Mouse (Mus musculus): ENCODE data around the gene Shcbp1l.

The Shcbp1l gene

DNA sequence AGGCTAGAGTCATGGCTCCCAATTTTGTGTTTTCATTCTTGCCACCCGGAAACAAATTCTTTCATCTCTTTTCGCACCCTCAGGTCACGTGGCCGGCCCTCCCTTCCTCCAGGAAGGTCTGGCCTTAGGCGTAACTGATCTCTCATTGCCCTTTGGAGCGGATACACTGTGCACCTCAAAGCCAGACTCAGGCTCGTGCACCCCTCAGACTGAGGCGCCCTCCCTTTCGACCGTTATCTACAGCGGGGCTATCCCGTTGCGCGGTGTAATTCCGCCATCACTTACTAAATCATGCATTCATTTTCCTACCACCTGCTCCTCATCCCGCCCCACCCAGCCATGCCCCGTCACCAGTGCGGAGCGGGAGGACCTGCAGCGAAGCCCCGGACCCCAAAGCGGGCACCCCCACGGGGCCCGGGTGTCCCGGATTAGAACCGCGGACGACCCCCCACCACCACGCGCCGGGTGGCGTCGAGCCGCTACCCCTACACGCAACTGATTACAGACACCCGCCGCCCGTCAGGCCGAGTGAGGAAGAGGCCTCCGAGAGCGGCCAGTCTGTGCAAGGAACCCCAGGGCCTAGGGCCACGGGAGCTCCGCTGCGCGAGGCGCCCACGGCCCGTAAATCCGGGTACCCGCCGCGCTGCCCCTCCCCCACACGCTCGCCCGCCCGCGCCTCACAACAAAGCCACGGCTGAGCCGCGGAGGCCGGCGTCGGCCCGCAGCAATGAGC lies 62.0 kb downstream of the Shcbp1l start:
- DNase-seq (ENCODE audit: low read depth, low spot score), result peak; percentile 61

DNA sequence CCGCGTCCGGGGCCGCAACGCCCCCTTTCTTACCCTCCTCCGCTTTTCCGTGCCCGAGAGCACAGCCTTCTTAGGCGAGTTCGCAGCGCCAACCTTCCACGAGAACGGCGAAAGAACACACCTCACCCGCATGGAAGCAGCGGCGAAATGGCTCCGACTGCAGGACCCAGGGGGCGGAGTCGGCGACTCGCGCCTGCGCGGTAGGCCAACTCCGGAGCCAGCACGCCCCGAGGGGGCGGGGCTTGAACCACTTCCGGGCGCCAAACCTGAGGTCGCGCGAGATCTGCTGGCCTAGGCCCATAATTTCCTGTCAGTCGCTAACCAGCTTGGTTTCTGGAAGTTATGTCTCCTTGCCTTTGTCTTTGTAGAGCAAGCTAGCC lies 62.5 kb downstream of the Shcbp1l start, which contains the start of gene Dhx9:
Gene Dhx9 (minus strand): TSS at position 161 of the 380 bp plus-strand sequence.
- DNase-seq (ENCODE audit: low read depth, low spot score), result peak; percentile 97

DNA sequence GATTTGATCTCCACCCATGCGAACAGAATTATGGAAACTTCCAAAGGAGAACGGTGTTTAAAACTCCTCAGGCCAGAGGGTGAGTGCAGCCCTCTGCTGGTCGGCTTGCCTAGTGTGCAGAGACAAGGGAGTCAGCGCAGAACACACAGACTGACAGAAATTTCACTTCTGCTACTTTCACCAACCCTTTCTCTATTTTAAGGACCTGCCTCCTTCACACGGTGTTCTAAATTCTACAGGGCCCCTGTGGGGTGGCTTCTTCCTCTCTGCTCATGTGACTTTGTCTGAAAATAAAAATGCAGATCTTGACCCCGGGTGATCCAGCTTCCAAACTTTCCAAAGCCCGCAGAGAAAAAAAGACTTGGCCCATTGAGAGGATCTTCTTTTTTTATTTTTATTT lies 64.2 kb downstream of the Shcbp1l start:
- DNase-seq (ENCODE audit: low read depth, low spot score), result peak; percentile 47

DNA sequence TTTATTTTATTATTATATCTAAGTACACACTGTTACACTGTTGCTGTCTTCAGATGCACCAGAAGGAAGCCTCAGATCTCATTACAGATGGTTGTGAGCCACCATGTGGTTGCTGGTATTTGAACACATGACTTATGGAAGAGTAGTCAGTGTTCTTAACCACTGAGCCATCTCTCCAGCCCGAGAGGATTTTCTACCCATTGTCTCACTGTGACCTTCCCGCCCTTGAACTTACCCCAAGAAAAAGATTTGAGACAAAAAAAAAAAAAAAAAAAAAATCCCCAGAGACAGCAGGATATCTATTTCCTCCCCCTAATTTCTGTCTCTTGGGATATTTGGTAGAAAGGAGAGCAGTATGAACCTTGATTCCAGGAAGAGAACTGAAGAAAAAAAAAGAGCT lies 64.6 kb downstream of the Shcbp1l start:
- DNase-seq (ENCODE audit: low read depth, low spot score), result no peak

DNA sequence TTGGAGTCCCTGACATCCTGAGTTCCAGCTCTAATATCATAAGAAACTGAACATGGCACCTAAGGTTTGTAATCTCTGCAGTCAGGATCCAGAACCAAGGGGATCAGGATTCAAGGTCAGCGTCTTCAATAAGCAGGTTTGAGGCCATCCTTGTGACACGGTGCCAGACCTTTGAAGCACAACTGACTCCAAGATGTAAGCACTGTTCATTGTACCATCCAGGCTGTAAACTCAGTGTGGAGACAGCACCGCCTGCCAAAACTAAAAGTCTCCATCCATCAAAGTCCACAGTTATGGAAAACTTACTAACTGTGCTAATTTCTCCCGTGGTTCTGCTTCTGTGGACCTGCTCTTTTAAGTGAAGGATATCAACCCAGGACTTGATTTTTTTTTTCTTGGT lies 65.0 kb downstream of the Shcbp1l start:
- no peak for DNase-seq (ENCODE audit: low read depth, low spot score)

DNA sequence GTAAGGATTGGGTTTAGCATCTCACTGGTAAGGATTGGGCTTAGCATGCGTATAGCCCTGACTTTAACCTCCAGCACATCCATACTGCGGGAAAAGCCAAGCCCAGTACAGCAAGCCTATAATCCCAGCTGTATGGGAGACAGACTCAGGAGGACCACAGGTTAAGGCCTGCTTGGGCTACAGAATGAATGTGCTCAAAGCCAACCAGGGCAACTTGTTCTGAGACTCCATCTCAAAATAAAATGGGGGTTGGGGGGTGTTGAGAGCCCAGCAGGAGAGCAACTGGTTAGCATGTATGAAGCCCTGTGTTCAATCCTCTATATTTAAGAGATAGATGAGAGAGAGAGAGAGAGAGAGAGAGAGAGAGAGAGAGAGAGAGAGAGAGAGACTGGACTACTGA lies 66.4 kb downstream of the Shcbp1l start:
- no peak for DNase-seq (ENCODE audit: low read depth, low spot score)

GRCm38 (mm10) chr1:153491822-153492221 lies 66.9 kb downstream of the Shcbp1l start:
- DNase-seq (ENCODE audit: low read depth, low spot score), result peak; percentile 15

DNA sequence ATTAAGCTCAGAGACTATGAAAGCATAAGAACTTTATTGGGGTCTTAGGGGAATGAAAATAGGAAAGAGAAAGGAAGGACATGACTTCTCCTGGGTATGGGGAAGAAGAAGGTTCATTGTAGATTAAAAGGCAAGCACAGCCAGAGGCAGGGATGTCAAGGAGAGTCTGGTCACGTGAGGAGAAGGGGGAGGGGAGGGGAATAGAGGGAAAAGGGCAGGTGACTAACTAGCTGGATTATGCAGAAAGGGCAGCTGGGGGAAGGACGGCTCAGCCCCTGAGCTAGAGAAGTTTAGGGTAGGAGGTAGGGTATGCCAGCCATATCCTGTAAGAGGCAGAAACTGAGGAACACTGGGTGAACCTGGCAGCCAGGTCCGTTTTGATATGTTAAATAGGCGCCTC lies 68.4 kb downstream of the Shcbp1l start:
- DNase-seq (ENCODE audit: low read depth, low spot score), result no peak

- DNase-seq (ENCODE audit: low read depth, low spot score), result no peak
These were observed 69.0 kb downstream of the Shcbp1l start for GRCm38 (mm10) chr1:153493931-153494330.

DNA sequence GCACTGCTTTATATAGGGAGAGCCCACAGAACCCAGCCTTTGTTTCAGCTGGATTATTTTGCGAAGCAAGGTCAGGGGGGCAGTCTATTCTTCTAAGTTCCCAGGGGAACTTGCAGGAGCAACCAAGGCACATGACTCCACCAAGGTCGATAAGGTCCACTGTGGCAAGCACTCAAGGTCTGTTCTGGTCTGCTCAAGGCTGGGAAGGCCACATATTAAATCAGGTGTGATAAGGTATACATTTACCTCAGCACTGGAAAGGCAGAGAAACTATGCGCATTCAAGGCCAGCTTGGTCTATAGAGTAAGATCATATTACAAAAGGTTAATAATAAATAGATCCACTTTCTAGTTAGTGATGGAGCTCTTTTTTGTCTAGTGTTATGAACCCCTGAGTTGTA lies 71.1 kb downstream of the Shcbp1l start:
- DNase-seq (ENCODE audit: low read depth, low spot score), result no peak

- DNase-seq (ENCODE audit: low read depth, low spot score), result no peak
These were observed 75.1 kb downstream of the Shcbp1l start for GRCm38 (mm10) chr1:153500030-153500429.

DNA sequence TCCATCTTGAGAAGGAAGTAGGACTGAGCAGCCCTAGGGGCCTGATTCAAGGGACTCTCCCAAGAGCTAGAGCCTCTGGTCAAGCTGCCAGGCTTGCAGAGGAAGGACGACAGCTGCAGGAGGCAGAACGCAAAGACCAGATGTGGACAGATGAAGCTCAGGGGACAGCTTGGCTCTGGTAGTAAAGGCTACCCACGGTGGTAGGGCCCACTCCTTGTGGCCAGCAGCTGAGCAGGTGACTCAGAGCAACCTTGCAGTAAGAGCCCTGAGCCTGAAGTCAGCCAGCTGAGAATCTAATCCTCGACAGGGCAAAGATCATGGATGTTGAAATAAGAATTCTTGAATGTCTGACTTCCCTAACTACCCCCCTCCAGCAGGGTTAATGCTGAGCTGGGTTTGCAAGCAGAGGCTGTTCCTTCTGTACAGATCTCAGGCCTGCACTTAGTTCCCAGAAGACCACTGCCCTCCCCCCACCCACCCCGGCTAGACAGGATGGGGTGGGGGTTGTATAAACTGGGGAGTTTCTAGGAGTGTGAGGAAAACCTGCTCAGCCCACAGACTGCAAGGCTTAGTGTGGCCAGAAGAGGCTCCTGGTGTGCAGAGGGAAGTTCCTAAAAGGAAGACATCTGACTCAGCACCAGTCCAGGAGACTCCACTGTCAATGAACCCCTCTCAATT lies 76.8 kb downstream of the Shcbp1l start:
- peak; percentile 32 for DNase-seq (ENCODE audit: low read depth, low spot score)
